Mouse (Mus musculus) naive thymus-derived CD4-positive, alpha-beta T cell, adult 2 months (primary cell): Measurements from ENCODE around the gene Cdr1.
A peak's percentile ranks its signal among the peaks of the same experiment; 100 is the strongest.

Experiments used
- DNase-seq: peaks from one replicate; pipeline ENCODE4 v3.0.0-alpha.2; 2011; ENCODE audit warnings: low read depth

The Cdr1 gene

GRCm38 (mm10) chrX:61185458-61185857, at the start of gene Cdr1:
Gene Cdr1 (minus strand): TSS chrX:61185558.
- peak; percentile 2 for DNase-seq

- DNase-seq: peak; percentile 11
Observed at GRCm38 (mm10) chrX:61185869-61186268, 511 bp upstream of the Cdr1 start.

- DNase-seq: no peak
Observed at GRCm38 (mm10) chrX:61166519-61166918, 18.8 kb downstream of the Cdr1 start.

GRCm38 (mm10) chrX:61161249-61161648, 24.1 kb downstream of the Cdr1 start:
- no peak for DNase-seq

- no peak for DNase-seq
Observed at GRCm38 (mm10) chrX:61154657-61155256, 30.6 kb downstream of the Cdr1 start.

- DNase-seq: no peak
Observed at GRCm38 (mm10) chrX:61154246-61154645, 31.1 kb downstream of the Cdr1 start.

- DNase-seq: no peak
Observed at GRCm38 (mm10) chrX:61146569-61146968, 38.8 kb downstream of the Cdr1 start.

GRCm38 (mm10) chrX:61145416-61145815, 39.9 kb downstream of the Cdr1 start:
- DNase-seq: no peak

- no peak for DNase-seq
Observed at GRCm38 (mm10) chrX:61134592-61134991, 50.8 kb downstream of the Cdr1 start.
